Mouse (Mus musculus) erythroblast, embryonic 14.5 days (primary cell): ENCODE measurements around the gene Hint3.

ENCODE experiments used
- GATA1 ChIP-seq: IDR thresholded peaks from 2 replicates; pipeline ENCODE4 v1.6.1; 2012; ENCODE audit warnings: low read length, inconsistent platforms, mixed read lengths
- TAL1 ChIP-seq: IDR thresholded peaks from 3 replicates; pipeline ENCODE4 v1.6.1; 2012; ENCODE audit warnings: low read length, inconsistent platforms, mixed read lengths

DNA sequence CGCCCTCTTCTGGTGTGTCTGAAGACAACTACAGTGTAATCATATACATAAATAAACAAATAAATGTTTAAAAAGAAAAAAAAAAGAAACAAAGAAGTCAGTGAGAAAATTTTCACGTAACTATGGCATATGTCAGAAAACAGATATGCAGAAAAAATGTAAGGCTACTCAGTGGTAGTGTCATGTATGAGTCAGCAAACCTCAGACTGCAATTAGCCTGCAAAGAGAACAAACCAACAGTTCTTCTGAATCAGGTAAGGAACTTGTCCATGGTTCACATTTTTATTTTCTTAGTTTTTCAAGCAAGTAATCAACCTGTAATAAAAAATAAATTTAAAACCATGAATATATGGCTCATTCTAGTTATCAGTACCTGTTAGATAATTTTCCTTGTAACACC, 21.3 kb downstream of the Hint3 start:
- TF ChIP-seq GATA1 (no peak), TAL1 (no peak)
